Mouse (Mus musculus) kidney, embryonic 15.5 days (tissue): ENCODE measurements at regions not wholly inside any gene's neighbourhood (a gene's known extent, or its start where the extent isn't known, plus 50 kb on each side); places are given as distances from the start of the nearest gene placed in this dataset.

ENCODE experiments used
- ATAC-seq: fragments of 200-750 bp; cut with Nextera tagmentation; replicated peaks from 2 replicates; pipeline ENCODE4 v1.8.0; 2017; ENCODE audit warnings: moderate TSS enrichment; ENCODE audit not compliant: low FRiP score
- H3K27ac ChIP-seq: fragments of 300-500 bp; sonication (generic); 2 replicates; pipeline ENCODE4 v1.5.1; 2015; ENCODE audit warnings: mild to moderate bottlenecking, inconsistent platforms
- H3K27me3 ChIP-seq: fragments of 300-500 bp; sonication (generic); 2 replicates; pipeline ENCODE4 v1.6.1; 2015; ENCODE audit warnings: inconsistent platforms
- H3K36me3 ChIP-seq: fragments of 300-500 bp; sonication (generic); 2 replicates; pipeline ENCODE4 v1.6.1; 2015; ENCODE audit warnings: inconsistent platforms
- H3K4me1 ChIP-seq: fragments of 300-500 bp; sonication (generic); 2 replicates; pipeline ENCODE4 v1.6.1; 2015; ENCODE audit warnings: inconsistent platforms
- H3K4me2 ChIP-seq: fragments of 300-500 bp; sonication (generic); 2 replicates; pipeline ENCODE4 v1.6.1; 2015; ENCODE audit warnings: moderate library complexity, mild to moderate bottlenecking, inconsistent platforms
- H3K4me3 ChIP-seq: fragments of 300-500 bp; sonication (generic); replicated peaks from 2 replicates; pipeline ENCODE4 v1.5.1; 2015; ENCODE audit warnings: mild to moderate bottlenecking, inconsistent platforms
- H3K9ac ChIP-seq: fragments of 300-500 bp; sonication (generic); 2 replicates; pipeline ENCODE4 v1.6.1; 2015; ENCODE audit warnings: mild to moderate bottlenecking, inconsistent platforms
- H3K9me3 ChIP-seq: fragments of 300-500 bp; sonication (generic); replicated peaks from 2 replicates; pipeline ENCODE4 v1.6.1; 2016; ENCODE audit warnings: inconsistent platforms
- WGBS: fragments of 180-500 bp; shearing (Covaris S2); methylation state at CpG from one replicate; pipeline ENCODE4 v1.1.7; 2015; ENCODE audit warnings: mixed read lengths; 5-methylcytosine and 5-hydroxymethylcytosine counted together

DNA sequence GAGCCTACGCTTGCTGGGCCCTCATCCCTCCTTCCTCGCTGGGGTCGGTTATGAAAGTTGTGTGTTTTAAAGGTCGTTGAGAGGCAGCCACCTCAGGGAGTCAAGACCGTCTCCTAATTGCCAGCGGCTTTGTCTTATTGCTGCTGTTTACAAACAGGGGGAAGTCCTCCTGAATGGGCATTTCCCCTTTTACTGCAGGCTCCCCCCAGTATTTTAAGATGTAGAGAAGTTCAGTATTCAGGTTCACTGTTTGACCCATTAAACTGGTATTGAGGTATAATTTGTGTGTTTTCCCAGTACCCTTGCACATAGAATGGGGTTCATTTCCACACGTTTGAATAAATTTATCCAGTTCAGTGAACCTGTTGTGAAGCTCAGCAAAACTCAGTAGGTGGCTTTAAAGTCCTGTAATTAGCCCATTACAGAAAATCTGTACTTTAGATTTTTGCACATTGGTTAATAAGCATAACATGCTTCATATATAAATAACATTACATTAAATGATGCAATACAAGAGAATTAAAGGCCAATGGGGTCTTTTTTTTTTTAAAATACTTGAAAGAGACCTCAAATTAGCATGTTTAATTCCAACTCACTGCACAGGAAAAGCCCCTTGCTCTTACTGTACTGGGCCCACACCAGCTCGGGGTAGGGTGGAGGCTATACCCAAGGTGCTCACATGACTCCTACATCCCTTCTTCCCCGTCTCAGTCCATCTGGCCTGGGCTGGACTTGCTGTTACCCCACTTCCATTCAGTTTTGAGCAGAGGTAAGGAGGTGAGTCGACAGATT, 63.7 kb downstream of the Nkx2-1 start:
- Histone ChIP-seq H3K27me3 (no peaks in the 10 kb centered on the region), H3K9me3 (no peaks in the 10 kb centered on the region), H3K27ac (no peak overlapping the region), H3K9ac (no peak overlapping the region), H3K36me3 (no peaks in the 10 kb centered on the region), H3K4me1 (no peaks in the 10 kb centered on the region), H3K4me2 (no peak overlapping the region), H3K4me3 (no peak overlapping the region)
- 61% methylated on average over 10 of the region's 10 CpGs for WGBS
- ATAC-seq, result no peak

DNA sequence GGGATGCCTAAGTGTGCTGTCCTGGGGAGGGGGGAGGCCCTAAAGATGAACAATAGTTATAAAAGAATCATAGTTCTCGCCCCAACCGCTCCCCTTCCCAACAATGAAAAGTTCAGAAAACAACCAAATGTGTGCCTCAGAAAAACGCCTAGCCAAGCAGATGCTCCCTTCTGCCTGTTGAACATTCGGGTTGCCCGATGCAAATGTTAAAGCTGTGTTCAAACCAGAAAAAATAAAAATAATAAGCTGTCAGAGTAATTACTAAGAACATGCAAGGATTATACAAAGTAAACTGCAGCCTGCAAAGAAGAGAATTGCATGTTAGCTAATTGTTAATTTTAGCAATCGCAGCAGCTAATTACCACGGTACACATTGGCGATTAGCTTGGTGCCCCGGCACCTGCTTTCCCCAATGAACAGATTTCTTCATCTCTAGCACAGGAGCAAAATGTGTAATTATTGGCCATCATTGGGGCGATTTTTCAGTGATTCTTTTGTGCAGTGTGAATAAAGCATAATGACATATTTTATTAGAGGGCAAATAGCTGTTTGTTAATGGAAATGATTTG, 65.7 kb downstream of the Nkx2-1 start:
- no peak overlapping the region for H3K9ac ChIP-seq
- WGBS, result 79% methylated on average over 10 of the region's 10 CpGs
- no peaks in the 10 kb centered on the region for H3K36me3 ChIP-seq
- no peaks in the 10 kb centered on the region for H3K4me1 ChIP-seq
- H3K4me3 ChIP-seq, result no peak overlapping the region
- no peaks in the 10 kb centered on the region for H3K9me3 ChIP-seq
- no peak overlapping the region for H3K27ac ChIP-seq
- no peak for ATAC-seq
- H3K27me3 ChIP-seq, result no peaks in the 10 kb centered on the region
- H3K4me2 ChIP-seq, result no peak overlapping the region

DNA sequence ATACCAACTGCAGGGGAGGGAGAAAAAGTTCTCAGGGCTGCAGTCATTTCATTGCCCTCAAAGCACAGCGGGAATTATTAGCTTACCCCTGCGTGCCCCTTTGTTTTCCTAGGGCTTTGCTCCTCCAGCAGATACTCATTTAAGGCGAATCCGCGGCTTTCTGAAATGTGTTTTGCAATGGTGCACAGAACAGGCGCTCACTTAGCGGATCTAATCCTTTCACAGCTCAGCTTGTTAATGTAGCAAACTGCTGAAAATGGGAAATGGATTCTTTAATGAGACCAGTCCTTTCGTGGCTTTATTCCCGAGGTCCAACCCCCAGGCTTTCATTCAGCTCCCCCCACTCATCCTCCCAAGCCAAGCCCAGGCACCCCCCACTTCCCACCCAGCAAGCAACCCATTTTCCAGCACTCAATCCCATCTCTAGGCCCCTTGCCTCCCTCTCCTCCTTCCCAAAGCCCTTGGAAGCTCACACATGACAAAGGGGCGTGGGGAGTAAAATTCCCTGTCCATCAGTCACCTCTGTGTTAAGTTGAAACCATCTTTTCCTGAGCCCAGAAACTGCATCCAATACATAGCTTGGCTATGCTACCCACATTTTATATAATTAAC, 77.1 kb downstream of the Nkx2-1 start:
- Histone ChIP-seq H3K36me3 (no peaks in the 10 kb centered on the region), H3K4me1 (0 out of 2 replicates have a peak, but pooled peaks cover 7% of the 10 kb centered on the region), H3K27ac (no peak overlapping the region), H3K9ac (no peak overlapping the region), H3K9me3 (no peaks in the 10 kb centered on the region), H3K4me2 (peak overlapping the region; percentile 17), H3K27me3 (peaks cover 75% of the 10 kb centered on the region), H3K4me3 (no peak overlapping the region)
- 9% methylated on average over 10 of the region's 10 CpGs for whole genome bisulfite sequencing
- ATAC-seq, result no peak

DNA sequence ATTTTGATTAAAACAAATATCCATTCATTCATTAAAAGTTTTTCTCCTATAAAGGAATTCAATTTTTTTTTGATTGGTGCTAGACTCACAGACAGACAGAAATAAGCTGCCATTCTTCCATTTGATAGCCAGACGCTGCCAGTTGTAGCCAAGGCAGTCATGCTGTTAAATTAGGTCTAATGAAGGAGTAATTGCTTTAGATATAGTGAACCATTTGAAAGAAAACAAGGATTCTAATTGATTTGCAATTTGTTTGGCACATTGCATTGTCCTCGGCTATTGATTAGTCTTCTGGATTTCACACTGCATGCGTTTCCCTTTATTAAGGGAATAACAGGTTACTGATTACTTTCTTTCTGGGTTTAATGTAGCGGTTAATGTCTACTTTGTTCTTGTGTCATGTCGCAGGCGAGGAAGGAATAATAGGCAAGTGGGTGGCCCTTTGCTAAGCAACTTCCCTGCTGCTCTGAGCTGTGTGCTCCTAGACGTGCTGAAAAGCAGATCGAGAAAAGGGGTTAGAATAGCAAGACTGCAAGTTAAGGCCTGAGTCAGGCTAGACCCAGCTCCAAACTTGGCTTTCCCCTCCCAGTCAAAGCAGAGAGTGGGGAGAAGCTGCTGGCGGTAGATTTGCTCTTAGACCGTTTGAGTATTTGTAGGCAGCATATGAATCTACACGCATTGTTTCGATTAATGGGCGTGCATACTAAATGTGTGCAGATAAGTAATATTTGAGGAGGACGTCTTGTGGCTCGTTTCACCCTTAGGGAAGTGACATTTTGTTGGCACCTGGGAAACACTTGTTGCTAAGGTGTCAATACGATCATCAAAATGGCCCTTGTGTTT, 77.8 kb downstream of the Nkx2-1 start:
- 6% methylated on average over 16 of the region's 16 CpGs for WGBS

DNA sequence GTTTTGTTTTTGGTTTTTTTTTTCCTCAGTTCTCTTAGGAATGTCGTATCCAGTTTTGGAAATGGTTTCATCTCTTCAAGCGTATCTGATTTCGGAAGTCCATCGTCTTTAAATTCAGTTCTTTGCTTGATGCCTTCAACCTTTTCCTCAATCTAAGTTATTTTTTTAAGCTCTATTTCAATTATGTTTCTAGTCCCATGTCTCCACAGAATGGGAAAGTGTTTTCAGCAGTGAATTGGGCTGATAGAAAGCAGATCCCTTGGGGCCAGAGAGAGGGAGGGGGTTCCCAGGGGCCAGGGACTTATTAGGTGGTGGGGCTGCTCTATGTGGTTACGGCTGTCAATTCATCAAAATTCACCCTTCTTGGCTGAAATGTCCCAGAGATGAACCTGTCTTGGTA, 78.8 kb downstream of the Nkx2-1 start:
- no peak overlapping the region for H3K9ac ChIP-seq
- H3K4me2 ChIP-seq, result no peak overlapping the region
- no peak overlapping the region for H3K27ac ChIP-seq
- ATAC-seq, result no peak
- 44% methylated on average over 5 of the region's 5 CpGs for WGBS
- H3K4me1 ChIP-seq, result 0 out of 2 replicates have a peak, but pooled peaks cover 7% of the 10 kb centered on the region
- H3K9me3 ChIP-seq, result no peaks in the 10 kb centered on the region
- no peak overlapping the region for H3K4me3 ChIP-seq
- peaks cover 73% of the 10 kb centered on the region for H3K27me3 ChIP-seq
- H3K36me3 ChIP-seq, result no peaks in the 10 kb centered on the region

More for the DNA sequence above, 77.8 kb downstream of the Nkx2-1 start:
- H3K9me3 ChIP-seq, result no peaks in the 10 kb centered on the region
- H3K27ac ChIP-seq, result no peak overlapping the region
- H3K4me2 ChIP-seq, result peak overlapping the region; percentile 17
- ATAC-seq, result no peak
- no peaks in the 10 kb centered on the region for H3K36me3 ChIP-seq
- no peak overlapping the region for H3K9ac ChIP-seq
- H3K27me3 ChIP-seq, result peaks cover 76% of the 10 kb centered on the region
- 0 out of 2 replicates have a peak, but pooled peaks cover 7% of the 10 kb centered on the region for H3K4me1 ChIP-seq
- H3K4me3 ChIP-seq, result no peak overlapping the region

DNA sequence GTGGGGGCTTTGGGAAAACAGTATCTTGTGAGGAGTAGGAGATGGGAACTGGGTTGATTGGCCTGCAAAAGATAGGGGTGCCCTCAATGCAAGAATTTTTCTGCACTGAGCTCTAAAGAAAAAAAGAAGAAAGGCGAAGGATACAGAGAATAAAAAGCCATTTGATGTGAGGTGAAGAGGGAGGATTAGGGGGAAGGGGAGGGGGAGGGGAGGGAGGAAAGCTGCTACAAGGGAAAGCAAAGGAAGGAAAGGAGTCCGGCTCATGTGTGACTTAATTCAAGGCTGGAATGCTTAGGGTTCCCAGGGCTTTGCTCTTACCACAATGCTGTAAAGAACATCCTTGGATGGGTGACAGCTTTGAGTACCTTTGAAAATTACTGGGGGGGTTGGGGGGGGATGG, 79.4 kb downstream of the Nkx2-1 start:
- Histone ChIP-seq H3K36me3 (no peaks in the 10 kb centered on the region), H3K4me3 (no peak overlapping the region), H3K9ac (no peak overlapping the region), H3K4me2 (no peak overlapping the region), H3K27me3 (peaks cover 67% of the 10 kb centered on the region), H3K9me3 (no peaks in the 10 kb centered on the region), H3K4me1 (0 out of 2 replicates have a peak, but pooled peaks cover 7% of the 10 kb centered on the region), H3K27ac (no peak overlapping the region)
- ATAC-seq, result no peak
- 7% methylated on average over 2 of the region's 2 CpGs for WGBS

DNA sequence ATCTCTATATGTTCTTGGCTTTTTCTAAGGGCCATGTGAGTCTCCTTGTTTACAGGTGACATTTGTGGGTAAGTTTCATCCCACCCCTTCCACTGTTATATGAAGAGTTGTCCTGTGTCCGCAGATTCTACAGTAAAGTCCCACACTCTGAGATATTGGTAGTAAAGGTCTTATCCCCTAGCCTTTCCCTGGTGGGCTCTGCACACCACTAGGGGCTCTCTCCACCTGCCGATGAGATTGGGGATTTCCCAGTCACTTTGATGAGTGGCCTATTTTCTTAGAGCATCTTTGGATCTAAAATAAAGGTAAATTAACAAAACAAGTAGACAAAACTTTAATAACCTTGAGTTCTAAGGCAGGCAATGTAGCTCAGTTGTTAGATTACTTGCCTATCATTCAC, 86.4 kb downstream of the Nkx2-1 start:
- WGBS, result 78% methylated on average over 2 of the region's 2 CpGs
- no peak for ATAC-seq
- no peaks in the 10 kb centered on the region for H3K9me3 ChIP-seq

DNA sequence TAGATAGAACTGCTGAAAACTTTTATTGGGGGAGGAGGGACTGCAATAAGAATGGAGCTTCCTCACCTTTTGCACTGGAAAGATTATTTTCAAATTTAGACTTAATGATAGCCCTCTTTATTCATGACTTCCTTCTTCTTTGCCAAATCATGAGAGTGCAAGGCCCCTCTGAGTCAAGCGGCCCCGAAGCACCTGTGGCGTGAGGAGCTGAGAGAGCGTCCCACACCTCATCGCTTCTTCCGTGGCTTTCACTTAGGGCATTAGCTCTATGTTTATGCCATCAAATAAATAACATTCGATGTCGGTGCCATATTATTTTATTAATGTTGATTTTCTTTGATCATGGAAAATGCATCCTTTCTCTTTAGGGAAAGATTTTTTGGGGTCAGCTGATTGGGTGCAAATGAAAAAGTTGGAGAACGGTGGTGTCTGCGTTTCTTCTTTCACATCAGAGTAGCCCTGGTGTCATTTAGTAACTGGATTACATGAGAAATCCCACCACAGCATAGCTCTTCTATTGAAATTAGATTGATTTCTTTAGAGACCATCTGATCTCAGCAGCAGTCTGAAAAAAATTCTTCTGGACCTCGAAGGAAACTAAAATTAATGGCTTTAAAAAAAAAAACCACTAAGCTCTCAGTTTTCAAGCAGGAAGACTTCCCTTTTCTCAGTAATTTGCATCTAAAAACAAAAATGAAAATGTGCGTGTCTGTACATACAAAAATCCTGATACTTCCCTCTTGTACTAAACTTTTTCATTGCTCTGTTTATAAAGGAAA, 87.7 kb downstream of the Nkx2-1 start:
- no peak for ATAC-seq
- peaks cover 3% of the 10 kb centered on the region; the same call in 1 of the 2 replicates for H3K27me3 ChIP-seq
- H3K36me3 ChIP-seq, result no peaks in the 10 kb centered on the region
- H3K4me3 ChIP-seq, result no peak overlapping the region
- no peak overlapping the region for H3K9ac ChIP-seq
- no peaks in the 10 kb centered on the region for H3K9me3 ChIP-seq
- 81% methylated on average over 12 of the region's 12 CpGs for WGBS
- H3K4me1 ChIP-seq, result no peaks in the 10 kb centered on the region
- no peak overlapping the region for H3K4me2 ChIP-seq
- no peak overlapping the region for H3K27ac ChIP-seq

More for the DNA sequence above, 86.4 kb downstream of the Nkx2-1 start:
- Histone ChIP-seq H3K4me2 (no peak overlapping the region), H3K36me3 (no peaks in the 10 kb centered on the region), H3K4me3 (no peak overlapping the region), H3K4me1 (no peaks in the 10 kb centered on the region), H3K9ac (no peak overlapping the region), H3K27me3 (peaks cover 11% of the 10 kb centered on the region), H3K27ac (no peak overlapping the region)

DNA sequence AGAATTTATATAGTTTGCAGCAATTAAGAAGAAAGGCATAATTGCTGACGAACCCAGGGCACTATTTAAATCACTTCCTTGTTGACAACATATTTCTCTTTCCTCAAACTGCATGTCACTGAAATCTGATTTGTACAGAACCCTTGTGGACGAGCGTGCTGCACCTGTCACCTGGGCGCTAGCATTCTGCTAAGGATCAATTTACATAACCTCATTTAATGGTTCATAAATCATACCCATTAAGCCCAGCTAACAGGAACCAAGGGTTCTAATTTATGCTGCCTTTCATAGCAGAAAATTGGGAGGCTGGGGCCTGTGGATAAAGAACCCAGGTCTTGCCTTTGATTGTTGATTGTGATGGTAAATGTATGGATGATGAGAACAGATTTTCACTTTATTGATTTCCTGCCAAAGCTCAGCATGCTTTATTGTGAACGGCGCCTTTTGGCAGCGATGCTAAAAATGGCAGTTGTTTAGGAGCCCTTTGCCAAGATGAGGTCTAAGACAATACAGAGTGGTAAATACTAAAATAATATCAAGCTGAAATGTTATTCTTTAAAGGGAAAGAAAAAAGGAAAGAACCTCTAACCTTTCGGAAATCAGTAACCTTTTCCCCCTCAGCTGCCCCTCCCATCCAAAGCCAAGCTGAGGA, 95.4 kb downstream of the Nkx2-1 start:
- H3K4me2 ChIP-seq, result no peak overlapping the region
- H3K27me3 ChIP-seq, result no peaks in the 10 kb centered on the region
- 50% methylated on average over 8 of the region's 8 CpGs for WGBS
- H3K9me3 ChIP-seq, result no peaks in the 10 kb centered on the region
- H3K9ac ChIP-seq, result no peak overlapping the region
- no peaks in the 10 kb centered on the region for H3K4me1 ChIP-seq
- no peak overlapping the region for H3K27ac ChIP-seq
- H3K4me3 ChIP-seq, result no peak overlapping the region
- H3K36me3 ChIP-seq, result no peaks in the 10 kb centered on the region
- ATAC-seq, result no peak

DNA sequence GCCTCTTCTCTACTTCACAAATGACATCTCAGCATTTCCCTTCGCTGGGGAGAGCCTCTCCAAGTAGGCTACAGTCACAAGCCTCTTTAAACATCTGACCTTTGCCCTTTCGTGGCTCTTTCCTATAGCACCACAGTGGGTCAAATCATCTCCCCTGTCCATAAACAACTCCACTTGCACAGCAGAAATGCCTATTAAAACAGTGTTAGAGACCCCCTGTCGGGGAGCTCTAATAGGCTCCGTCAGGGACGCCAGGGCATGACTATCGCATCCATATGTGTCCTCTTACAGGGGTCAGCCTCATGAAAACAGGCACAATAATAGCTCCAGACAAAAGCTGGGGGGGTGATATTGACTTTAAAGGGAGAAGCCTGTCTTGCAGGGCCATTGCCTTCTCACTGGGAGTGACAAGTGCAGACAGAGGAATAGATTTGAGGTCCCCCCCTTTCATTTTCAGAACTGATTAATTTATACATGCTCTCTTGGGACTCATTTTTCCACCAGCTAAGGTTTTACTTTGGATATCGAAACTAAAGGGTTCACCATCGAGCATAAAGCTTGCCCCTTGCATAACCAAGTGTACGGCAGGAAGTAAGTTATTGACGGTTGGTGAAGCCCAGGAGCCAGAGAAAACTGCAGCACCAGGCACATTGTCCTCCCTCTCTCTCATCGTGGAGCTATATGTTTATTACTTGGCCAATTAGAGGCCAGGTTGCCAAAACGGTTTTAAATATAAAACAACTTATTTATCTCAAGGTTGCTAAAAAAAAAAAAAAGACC, 94.6 kb upstream of the Mbip start:
- no peak overlapping the region for H3K27ac ChIP-seq
- H3K4me3 ChIP-seq, result no peak overlapping the region
- no peaks in the 10 kb centered on the region for H3K4me1 ChIP-seq
- H3K27me3 ChIP-seq, result no peaks in the 10 kb centered on the region
- 43% methylated on average over 12 of the region's 12 CpGs for WGBS
- H3K9ac ChIP-seq, result no peak overlapping the region
- H3K9me3 ChIP-seq, result no peaks in the 10 kb centered on the region
- no peak for ATAC-seq
- no peaks in the 10 kb centered on the region for H3K36me3 ChIP-seq
- H3K4me2 ChIP-seq, result no peak overlapping the region
